Mouse (Mus musculus) pancreas, adult 10 weeks (tissue): ENCODE results near the gene Hist1h4f. TPM values are rescaled to one million over a fixed set of nuclear protein-coding genes. Genes with fewer than 3 reads are reported as not detected.

ENCODE experiments used
- polyA plus RNA-seq: library from polyadenylated mRNA; stranded (reverse); fragments of 350-450 nt; fragmentation: Illumina TruSeq; extraction: RNeasy Lipid Tissue Mini Kit (QIAGEN cat#74804); gene quantifications from one replicate; pipeline ENCODE4 v1.2.3, GENCODE M21; 2015; ENCODE audit warnings: low read depth, low replicate concordance; ENCODE audit not compliant: insufficient read depth

Hist1h4f gene
- polyA plus RNA-seq = not detected

GRCm38 (mm10) chr13:23551146-23551834 lies at the start of gene Hist1h4f:
Hist1h4f (minus strand) TSS chr13:23551648.

GRCm38 (mm10) chr13:23581408-23582218 lies 30.2 kb upstream of the Hist1h4f start, which contains the start of gene Hist1h4d:
Hist1h4d (plus strand) TSS chr13:23581598.

DNA sequence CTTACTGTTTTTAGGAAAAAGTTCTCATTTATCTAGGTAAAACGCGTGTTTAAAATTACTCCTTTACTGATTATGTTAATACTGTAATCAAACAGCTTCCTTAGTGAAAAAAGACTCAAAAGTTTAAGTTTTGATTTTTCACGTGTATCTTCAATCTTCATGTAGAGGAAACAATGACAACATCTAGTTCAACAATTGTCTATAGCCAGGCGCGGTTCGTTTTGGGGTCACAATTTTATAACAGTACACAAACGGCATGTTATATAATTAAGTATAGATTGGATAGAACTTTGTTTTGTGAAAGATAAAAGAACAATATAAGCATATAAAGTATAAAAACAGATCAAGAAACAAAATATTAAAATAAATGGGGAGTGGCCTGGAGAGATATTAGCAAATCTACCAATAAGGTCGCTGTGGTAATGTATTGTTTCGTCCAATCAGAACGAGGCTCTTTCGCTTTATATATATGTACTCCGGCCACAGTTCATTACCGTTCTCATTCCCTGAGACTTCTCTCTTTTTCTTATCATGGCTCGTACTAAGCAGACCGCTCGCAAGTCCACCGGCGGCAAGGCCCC lies 23.9 kb upstream of the Hist1h4f start, which contains the start of gene Hist1h3d:
Gene Hist1h3d (plus strand): TSS at position 493 of the 581 bp plus-strand sequence.

DNA sequence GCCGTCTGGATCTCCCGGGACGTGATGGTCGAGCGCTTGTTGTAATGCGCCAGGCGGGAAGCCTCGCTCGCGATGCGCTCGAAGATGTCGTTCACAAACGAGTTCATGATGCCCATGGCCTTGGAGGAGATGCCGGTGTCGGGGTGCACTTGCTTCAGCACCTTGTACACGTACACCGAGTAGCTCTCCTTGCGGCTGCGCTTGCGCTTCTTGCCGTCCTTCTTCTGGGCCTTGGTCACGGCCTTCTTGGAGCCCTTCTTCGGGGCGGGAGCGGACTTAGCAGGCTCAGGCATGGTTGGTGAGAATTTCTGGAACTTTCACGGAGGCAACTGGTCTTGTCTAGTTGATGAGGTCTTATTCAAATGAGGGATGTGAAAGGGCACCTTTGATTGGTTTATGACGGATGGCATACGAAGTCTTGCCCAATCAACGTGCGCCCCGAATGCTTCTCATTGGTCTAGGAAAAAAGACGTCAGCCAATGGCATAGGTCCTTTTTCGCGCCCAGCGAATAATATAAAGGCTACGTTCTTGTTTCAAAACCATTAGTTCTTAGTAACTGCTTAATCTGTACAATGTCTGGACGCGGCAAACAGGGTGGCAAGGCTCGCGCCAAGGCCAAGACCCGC lies 22.6 kb upstream of the Hist1h4f start, which contains the start of the genes Hist1h2bf and Hist1h2ad:
Gene Hist1h2bf (minus strand): TSS at position 299 of the 627 bp plus-strand sequence.
Gene Hist1h2ad (plus strand): TSS at position 484 of the 627 bp plus-strand sequence.

DNA sequence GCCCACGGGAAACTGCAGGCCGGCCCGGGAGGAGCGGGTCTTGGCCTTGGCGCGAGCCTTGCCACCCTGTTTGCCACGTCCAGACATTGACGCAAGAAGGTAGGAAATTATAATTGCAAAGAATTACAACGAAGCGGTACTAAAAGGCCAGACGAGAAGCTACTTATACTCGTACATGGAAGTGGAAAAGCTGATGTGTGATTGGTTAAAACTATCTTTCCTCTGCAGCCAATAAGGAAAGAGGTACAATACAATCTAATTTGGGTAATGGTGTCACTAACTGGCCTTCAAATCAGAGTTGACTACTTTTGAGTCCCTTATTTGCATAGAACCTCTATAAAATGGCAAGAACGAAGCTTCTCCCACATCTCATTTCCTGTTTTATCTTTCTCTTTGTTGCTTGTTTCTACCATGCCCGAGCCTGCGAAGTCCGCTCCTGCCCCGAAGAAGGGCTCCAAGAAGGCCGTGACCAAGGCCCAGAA lies 19.6 kb upstream of the Hist1h4f start, which contains the start of the genes Hist1h2ae and Hist1h2bg:
Gene Hist1h2ae (minus strand): TSS at position 199 of the 482 bp plus-strand sequence.
Gene Hist1h2bg (plus strand): TSS at position 375 of the 482 bp plus-strand sequence.

GRCm38 (mm10) chr13:23561883-23562659 lies 10.6 kb upstream of the Hist1h4f start, which contains the start of gene Hist1h3e:
Hist1h3e (minus strand) TSS chr13:23562369.

GRCm38 (mm10) chr13:23552962-23553361 lies 1.5 kb upstream of the Hist1h4f start, which contains the start of gene Hist1h1d:
Hist1h1d (plus strand) TSS chr13:23553262.

DNA sequence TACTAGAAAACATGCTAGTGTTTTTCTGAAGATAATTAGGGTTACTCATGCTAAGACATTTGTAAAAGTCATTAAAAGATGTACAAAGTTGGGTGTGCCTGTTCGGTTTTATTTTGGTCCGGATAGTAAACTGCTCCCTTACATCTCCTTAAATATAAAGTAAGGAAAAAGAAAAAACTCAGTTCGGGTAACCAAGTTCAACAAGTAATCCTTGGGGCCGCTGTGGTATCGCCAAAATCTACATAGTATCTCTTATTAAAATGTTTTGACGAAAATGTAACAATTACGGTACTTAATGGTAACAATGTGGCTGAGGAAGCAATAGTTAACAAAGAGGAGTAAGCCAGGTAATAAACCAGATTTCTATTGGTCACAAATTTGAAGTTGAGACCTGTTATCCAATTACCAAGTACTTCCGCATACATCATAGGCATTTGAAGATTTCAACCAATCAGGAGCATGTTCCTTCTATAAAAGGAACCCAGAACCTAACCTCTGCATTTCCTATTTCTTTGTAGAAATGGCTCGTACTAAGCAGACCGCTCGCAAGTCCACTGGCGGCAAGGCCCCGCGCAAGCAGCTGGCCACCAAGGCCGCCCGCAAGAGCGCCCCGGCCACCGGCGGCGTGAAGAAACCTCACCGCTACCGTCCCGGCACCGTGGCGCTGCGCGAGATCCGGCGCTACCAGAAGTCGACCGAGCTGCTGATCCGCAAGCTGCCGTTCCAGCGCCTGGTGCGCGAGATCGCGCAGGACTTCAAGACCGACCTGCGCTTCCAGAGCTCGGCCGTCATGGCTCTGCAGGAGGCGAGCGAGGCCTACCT lies 7.3 kb downstream of the Hist1h4f start, which contains the start of gene Hist1h3f:
Gene Hist1h3f (plus strand): TSS at position 88 of the 822 bp plus-strand sequence.

DNA sequence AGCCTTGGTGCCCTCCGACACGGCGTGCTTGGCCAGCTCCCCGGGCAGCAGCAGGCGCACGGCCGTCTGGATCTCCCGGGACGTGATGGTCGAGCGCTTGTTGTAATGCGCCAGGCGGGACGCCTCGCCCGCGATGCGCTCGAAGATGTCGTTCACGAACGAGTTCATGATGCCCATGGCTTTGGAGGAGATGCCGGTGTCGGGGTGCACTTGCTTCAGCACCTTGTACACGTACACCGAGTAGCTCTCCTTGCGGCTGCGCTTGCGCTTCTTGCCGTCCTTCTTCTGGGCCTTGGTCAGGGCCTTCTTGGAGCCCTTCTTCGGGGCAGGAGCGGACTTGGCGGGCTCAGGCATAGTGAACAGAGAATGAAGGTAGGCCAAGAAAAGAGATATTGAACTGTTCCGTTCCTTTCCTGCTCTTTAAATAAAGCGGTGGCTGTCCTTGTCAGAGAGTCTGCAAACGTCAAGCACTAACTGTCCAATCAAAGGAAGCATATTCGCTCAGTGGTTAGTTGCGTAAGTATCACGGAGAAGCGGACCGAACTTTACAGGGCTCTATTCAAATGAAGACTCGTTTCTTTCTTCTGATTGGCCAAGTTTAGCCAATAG lies 8.3 kb downstream of the Hist1h4f start, which contains the start of gene Hist1h2bh:
Gene Hist1h2bh (minus strand): TSS at position 394 of the 609 bp plus-strand sequence.

GRCm38 (mm10) chr13:23535137-23536075 lies 16.0 kb downstream of the Hist1h4f start, which contains the start of gene Hist1h3g:
Hist1h3g (plus strand) TSS chr13:23535422.

GRCm38 (mm10) chr13:23533560-23534367 lies 17.7 kb downstream of the Hist1h4f start, which contains the start of gene Hist1h2af:
Hist1h2af (plus strand) TSS chr13:23533906.

GRCm38 (mm10) chr13:23530901-23531875 lies 20.3 kb downstream of the Hist1h4f start, which contains the start of gene Hist1h4h:
Hist1h4h (plus strand) TSS chr13:23531050.

